Mouse (Mus musculus) intestine, embryonic 14.5 days (tissue): ENCODE measurements around the gene Itga2b. TPM values are rescaled to one million over a fixed set of nuclear protein-coding genes. Genes with fewer than 3 reads are reported as not detected.
"Not testable (repeated sequence)": the region's sequence is repeated elsewhere in the genome, so short reads cannot be mapped to it uniquely, and the experiment has no call there.

Experiments
- ATAC-seq: fragments of 200-750 bp; cut with Nextera tagmentation; replicated peaks from 2 replicates; pipeline ENCODE4 v1.8.0; 2017; ENCODE audit warnings: low read depth, moderate number of reproducible peaks, moderate TSS enrichment, moderate library complexity; ENCODE audit not compliant: low FRiP score, low TSS enrichment
- DNase-seq: peaks from one replicate; pipeline ENCODE4 v3.0.0-alpha.2; 2018; ENCODE audit warnings: low spot score
- H3K27ac ChIP-seq: fragments of 300-500 bp; sonication (generic); 2 replicates; pipeline ENCODE4 v1.5.1; 2014; ENCODE audit warnings: low read depth, mild to moderate bottlenecking, control low read depth
- H3K27me3 ChIP-seq: fragments of 300-500 bp; sonication (generic); replicated peaks from 2 replicates; pipeline ENCODE4 v1.6.1; 2014; ENCODE audit warnings: low read length, control low read depth; ENCODE audit not compliant: control insufficient read depth, insufficient read depth
- H3K36me3 ChIP-seq: fragments of 300-500 bp; sonication (generic); 2 replicates; pipeline ENCODE4 v1.6.1; 2014; ENCODE audit warnings: low read length, control low read depth; ENCODE audit not compliant: control insufficient read depth, insufficient read depth
- H3K4me1 ChIP-seq: fragments of 300-500 bp; sonication (generic); replicated peaks from 2 replicates; pipeline ENCODE4 v1.6.1; 2014; ENCODE audit warnings: low read length, control low read depth, mixed read lengths; ENCODE audit not compliant: control insufficient read depth, insufficient read depth
- H3K4me2 ChIP-seq: fragments of 300-500 bp; sonication (generic); 2 replicates; pipeline ENCODE4 v1.6.1; 2014; ENCODE audit warnings: low read length
- H3K4me3 ChIP-seq: fragments of 300-500 bp; sonication (generic); 2 replicates; pipeline ENCODE4 v1.5.1; 2014; ENCODE audit warnings: low read depth, low read length, control low read depth, mixed read lengths
- H3K9ac ChIP-seq: fragments of 300-500 bp; sonication (generic); 2 replicates; pipeline ENCODE4 v1.6.1; 2014; ENCODE audit warnings: mild to moderate bottlenecking, low read length
- H3K9me3 ChIP-seq: fragments of 300-500 bp; sonication (generic); 2 replicates; pipeline ENCODE4 v1.6.1; 2016; ENCODE audit warnings: low read length, control low read depth; ENCODE audit not compliant: control insufficient read depth
- WGBS: fragments of 180-500 bp; shearing (Covaris S2); extraction: QIAGEN DNeasy Blood & Tissue Kit; methylation state at CpG from one replicate; pipeline ENCODE4 v1.1.7; 2014; 5-methylcytosine and 5-hydroxymethylcytosine counted together
- polyA plus RNA-seq: library from polyadenylated mRNA; unstranded; fragments of >200 nt; fragmentation: Nextera tagmentation; extraction: Ambion mirVana; gene quantifications from 2 replicates; pipeline ENCODE4 v1.2.1, GENCODE M21; 2014

Itga2b gene
- polyA plus RNA-seq, 1 experiment from 2014 or later = 6.4 TPM

- Histone ChIP-seq H3K9me3 (no peaks in the 10 kb centered on the region), H3K4me2 (no peak overlapping the region), H3K4me1 (no peaks in the 10 kb centered on the region; the same call in 1 of the 2 replicates), H3K9ac (no peak overlapping the region), H3K27me3 (no peaks in the 10 kb centered on the region), H3K36me3 (no peaks in the 10 kb centered on the region), H3K27ac (no peak overlapping the region), H3K4me3 (no peak overlapping the region)
- no peak for ATAC-seq
- DNase-seq = no peak
- 67% methylated on average over 10 of the region's 10 CpGs for WGBS
Measured at GRCm38 (mm10) chr11:102415034-102415802, 54.7 kb downstream of the Itga2b start.

DNA sequence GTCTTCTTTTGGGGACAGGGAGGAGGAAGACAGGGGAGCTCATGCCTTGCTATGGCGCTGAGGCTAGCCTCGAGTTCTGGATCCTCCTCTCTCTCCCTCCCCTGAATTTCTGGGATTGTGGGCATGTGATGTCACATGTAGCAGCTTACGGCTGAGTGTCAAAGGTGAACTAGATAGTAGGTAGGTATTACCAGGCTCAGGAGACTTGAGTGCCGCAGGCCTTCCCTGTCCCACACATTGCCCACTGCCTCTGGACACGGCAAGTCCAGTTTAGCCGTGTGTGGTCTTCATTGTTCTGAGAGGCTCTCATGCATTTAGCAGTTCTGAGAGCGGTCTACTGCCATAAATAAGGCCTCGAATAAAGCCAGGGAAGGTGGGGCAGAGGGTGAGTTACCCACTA lies 56.9 kb downstream of the Itga2b start:
- no peak overlapping the region for H3K4me3 ChIP-seq
- peaks cover 3% of the 10 kb centered on the region; the same call in 1 of the 2 replicates for H3K4me1 ChIP-seq
- no peak overlapping the region for H3K9ac ChIP-seq
- whole genome bisulfite sequencing = 76% methylated on average over 8 of the region's 8 CpGs
- H3K36me3 ChIP-seq = no peaks in the 10 kb centered on the region
- DNase-seq (no peak), ATAC-seq (no peak)
- H3K27me3 ChIP-seq = no peaks in the 10 kb centered on the region
- H3K27ac ChIP-seq = no peak overlapping the region
- H3K4me2 ChIP-seq = no peak overlapping the region
- H3K9me3 ChIP-seq = no peaks in the 10 kb centered on the region

GRCm38 (mm10) chr11:102411704-102412103 lies 58.2 kb downstream of the Itga2b start:
- no peaks in the 10 kb centered on the region for H3K27me3 ChIP-seq
- no peak overlapping the region for H3K4me3 ChIP-seq
- H3K9me3 ChIP-seq = no peaks in the 10 kb centered on the region
- H3K4me2 ChIP-seq = no peak overlapping the region
- H3K27ac ChIP-seq = no peak overlapping the region
- ATAC-seq (no peak), DNase-seq (peak; percentile 98)
- H3K9ac ChIP-seq = no peak overlapping the region
- WGBS = 6% methylated on average over 11 of the region's 11 CpGs
- no peaks in the 10 kb centered on the region for H3K36me3 ChIP-seq
- peaks cover 6% of the 10 kb centered on the region for H3K4me1 ChIP-seq

DNA sequence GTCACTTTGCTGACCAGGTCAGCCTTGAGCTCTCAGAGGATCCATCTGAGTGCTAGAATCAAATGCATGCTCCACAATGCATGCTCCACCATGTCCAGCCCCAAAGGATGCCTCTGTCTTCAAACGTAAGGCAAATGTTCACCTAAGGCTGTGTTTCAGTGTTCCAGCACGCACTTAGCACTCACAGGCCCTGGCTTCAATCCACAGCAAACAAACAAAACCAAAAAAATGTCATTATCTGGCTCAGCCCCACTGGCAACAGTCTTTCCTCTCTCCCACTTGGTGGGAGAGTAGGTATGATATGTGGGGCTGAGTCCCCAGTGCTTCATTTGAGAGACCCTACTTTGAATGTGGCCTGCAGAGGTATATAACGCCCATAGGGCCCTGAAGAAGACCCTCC lies 58.9 kb downstream of the Itga2b start:
- Histone ChIP-seq H3K36me3 (no peaks in the 10 kb centered on the region), H3K27me3 (no peaks in the 10 kb centered on the region), H3K9me3 (no peaks in the 10 kb centered on the region), H3K4me1 (peaks cover 11% of the 10 kb centered on the region), H3K4me2 (no peak overlapping the region), H3K4me3 (no peak overlapping the region), H3K27ac (no peak overlapping the region), H3K9ac (no peak overlapping the region)
- no peak for DNase-seq
- ATAC-seq = no peak
- WGBS = 74% methylated on average over 3 of the region's 3 CpGs

- not testable (repeated sequence) for H3K9ac ChIP-seq, H3K4me3 ChIP-seq, DNase-seq, H3K36me3 ChIP-seq, H3K27ac ChIP-seq, H3K9me3 ChIP-seq, H3K4me2 ChIP-seq, ATAC-seq, H3K27me3 ChIP-seq
- H3K4me1 ChIP-seq = peaks cover 14% of the 10 kb centered on the region
- 88% methylated on average over 3 of the region's 3 CpGs for WGBS
Measured at GRCm38 (mm10) chr11:102410345-102410744, 59.6 kb downstream of the Itga2b start.

- no peaks in the 10 kb centered on the region for H3K9me3 ChIP-seq
- no peak overlapping the region for H3K4me2 ChIP-seq
- no peak overlapping the region for H3K9ac ChIP-seq
- WGBS = 74% methylated on average over 3 of the region's 3 CpGs
- no peaks in the 10 kb centered on the region for H3K27me3 ChIP-seq
- no peak overlapping the region for H3K4me3 ChIP-seq
- ATAC-seq (no peak), DNase-seq (no peak)
- H3K27ac ChIP-seq = peak overlapping the region; percentile 47; the same call in 1 of the 2 replicates
- H3K36me3 ChIP-seq = peaks cover 4% of the 10 kb centered on the region
- peaks cover 17% of the 10 kb centered on the region for H3K4me1 ChIP-seq
Measured at GRCm38 (mm10) chr11:102409795-102410330, 60.1 kb downstream of the Itga2b start.

DNA sequence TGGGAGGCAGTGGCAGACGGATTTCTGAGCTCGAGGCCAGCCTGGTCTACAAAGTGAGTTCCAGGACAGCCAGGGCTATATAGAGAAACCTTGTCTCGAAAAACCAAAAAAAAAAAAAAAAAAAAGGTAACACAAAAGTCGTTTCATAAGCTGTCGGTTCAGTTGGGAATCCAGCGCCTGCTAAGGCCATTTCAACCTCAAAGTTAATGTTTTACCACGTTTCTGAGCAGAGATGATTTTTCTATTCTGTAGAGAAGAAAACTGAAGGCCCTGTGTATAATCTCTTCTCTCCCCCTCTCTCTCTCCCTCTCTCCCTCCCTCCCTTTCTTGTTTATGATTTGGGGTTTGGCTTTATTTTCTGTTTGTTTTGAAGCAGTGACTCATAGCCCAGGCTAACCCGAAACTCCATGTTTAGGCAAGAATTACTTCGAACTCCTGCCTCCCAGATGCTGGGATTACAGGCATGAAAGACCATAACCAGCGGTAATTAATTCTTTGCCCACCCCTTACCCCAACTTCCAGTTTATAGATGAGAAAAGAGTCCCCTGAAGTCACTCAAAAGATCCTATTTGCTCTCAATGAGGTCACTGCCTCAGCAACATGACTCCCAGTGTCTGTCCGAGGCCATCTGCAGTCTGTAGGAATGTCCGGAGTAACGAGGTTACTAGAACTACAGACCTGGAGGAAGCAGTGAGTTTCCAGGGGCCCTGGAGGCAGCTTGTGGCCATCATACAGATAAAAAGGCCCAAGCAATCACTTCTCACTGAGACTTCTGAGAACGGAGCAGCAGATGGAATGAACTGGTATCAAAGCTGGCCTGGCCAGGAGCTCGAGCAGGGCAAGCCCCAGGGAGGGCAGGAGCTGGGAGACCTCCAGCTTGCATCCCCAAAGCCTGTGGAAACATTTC lies 60.8 kb downstream of the Itga2b start:
- no peak for ATAC-seq
- H3K4me3 ChIP-seq = peak overlapping the region; percentile 68
- H3K4me1 ChIP-seq = peaks cover 19% of the 10 kb centered on the region
- H3K4me2 ChIP-seq = peak overlapping the region; percentile 97
- no peaks in the 10 kb centered on the region for H3K9me3 ChIP-seq
- WGBS = 31% methylated on average over 15 of the region's 15 CpGs
- no peak for DNase-seq
- peaks cover 12% of the 10 kb centered on the region for H3K36me3 ChIP-seq
- H3K9ac ChIP-seq = peak overlapping the region; percentile 29; the same call in 1 of the 2 replicates
- H3K27ac ChIP-seq = peak overlapping the region; percentile 92
- H3K27me3 ChIP-seq = no peaks in the 10 kb centered on the region

GRCm38 (mm10) chr11:102408344-102408876 lies 61.5 kb downstream of the Itga2b start:
- Histone ChIP-seq H3K4me3 (peak overlapping the region; percentile 68), H3K4me2 (peak overlapping the region; percentile 97), H3K36me3 (peaks cover 19% of the 10 kb centered on the region), H3K27ac (peak overlapping the region; percentile 92), H3K9me3 (no peaks in the 10 kb centered on the region), H3K9ac (peak overlapping the region; percentile 83), H3K4me1 (peaks cover 19% of the 10 kb centered on the region), H3K27me3 (no peaks in the 10 kb centered on the region)
- peak; percentile 98 for DNase-seq
- ATAC-seq = peak; percentile 92
- WGBS = under 1% methylated on average over 32 of the region's 32 CpGs
